8 mouse cellular contexts compared by ENCODE assay signal in the genomic region with DNA sequence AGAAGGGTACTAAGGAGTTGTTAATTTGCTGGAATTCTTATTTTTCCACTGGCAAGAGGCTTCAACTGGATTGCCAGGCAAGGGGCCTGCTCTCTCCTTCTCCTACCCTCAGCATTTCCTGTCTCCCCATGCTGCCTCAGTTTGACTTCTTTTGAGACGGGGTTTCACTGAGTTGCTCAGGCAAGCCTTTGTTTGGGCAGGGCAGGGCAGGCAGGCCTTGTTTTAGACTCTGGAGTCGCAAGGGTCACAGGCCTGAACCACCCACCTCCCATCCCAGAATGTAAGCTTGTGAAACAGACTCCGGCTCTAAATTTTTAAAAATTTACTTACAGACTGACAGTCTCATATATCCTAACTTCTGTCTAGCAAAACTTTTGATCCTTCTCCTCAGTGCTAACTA. TPM values are rescaled to one million over a fixed set of nuclear protein-coding genes. Genes with fewer than 3 reads are reported as not detected.
DNase-seq lines count a peak whose midpoint lies in the region; ATAC-seq and TF ChIP-seq lines count a peak whose summit lies in the region.

No protein-coding gene starts in this region.

- peaks cover 15% of the 10 kb centered on the region for H3K36me3 ChIP-seq in kidney, embryonic 14.5 days (ENCODE audit: control insufficient read depth, insufficient read depth, low read length)
- peaks cover 17% of the 10 kb centered on the region for H3K36me3 ChIP-seq in myocyte (ENCODE audit: control insufficient read depth, insufficient read depth)

- no peak overlapping the region for H3K4me3 ChIP-seq in kidney, embryonic 14.5 days (ENCODE audit: low read length)
- H3K4me3 ChIP-seq in brown adipose tissue, adult 24 weeks (ENCODE audit: insufficient read depth, low read depth, low read length), result no peak overlapping the region
- H3K4me3 ChIP-seq in myocyte, result peak overlapping the region; percentile 76

- H3K4me1 ChIP-seq in kidney, embryonic 14.5 days (ENCODE audit: control insufficient read depth, insufficient read depth, low read length), result peaks cover 21% of the 10 kb centered on the region; the same call in 1 of the 2 replicates
- H3K4me1 ChIP-seq in brown adipose tissue, adult 24 weeks (ENCODE audit: control insufficient read depth, insufficient read depth, insufficient read length, low read length), result peaks cover 15% of the 10 kb centered on the region; the same call in 1 of the 2 replicates

- no peaks in the 10 kb centered on the region for H3K9me3 ChIP-seq in kidney, embryonic 14.5 days (ENCODE audit: control insufficient read depth, low read length)

- H3K27ac ChIP-seq in kidney, embryonic 14.5 days (ENCODE audit: low read depth, low read length), result peak overlapping the region; percentile 99
- H3K27ac ChIP-seq in brown adipose tissue, adult 24 weeks (replicated peaks; ENCODE audit: low read depth, low read length), result peak overlapping the region; percentile 100

- no peak for DNase-seq in kidney, adult 8-10 months
- DNase-seq in induced T-regulatory cell, adult 2 months (ENCODE audit: low read depth), result peak; percentile 30
- DNase-seq in urinary bladder, postnatal 4 days (ENCODE audit: low spot score in 2 of 2), result no peak
- DNase-seq in lung, adult 18-20 months, result no peak

- ATAC-seq in kidney, embryonic 14.5 days (ENCODE audit: low FRiP score, low TSS enrichment), result no peak
- no peak for ATAC-seq in CD4-positive, CD25-positive, alpha-beta regulatory T cell, adult 4 months

- no peak overlapping the region for H3ac ChIP-seq in myocyte (ENCODE audit: control insufficient read depth, insufficient read length)

- no peak for TF ChIP-seq POLR2A in myocyte (IDR thresholded peaks at IDR 0.05; ENCODE audit: insufficient read length, low read depth)

- 37% methylated on average over 3 of the region's 3 CpGs for WGBS in kidney, embryonic 14.5 days

- peaks cover 21% of the 10 kb centered on the region for H3K79me2 ChIP-seq in myocyte (ENCODE audit: control insufficient read depth, insufficient read depth)

- no peaks in the 10 kb centered on the region for H3K27me3 ChIP-seq in kidney, embryonic 14.5 days (ENCODE audit: control insufficient read depth, insufficient read depth, low read length)
- H3K27me3 ChIP-seq in myocyte (ENCODE audit: control insufficient read depth, insufficient read depth, insufficient read length), result no peaks in the 10 kb centered on the region

- H3K4me2 ChIP-seq in kidney, embryonic 14.5 days (replicated peaks; ENCODE audit: low read depth, low read length), result peak overlapping the region; percentile 70; the same call in 1 of the 2 replicates
- peak overlapping the region; percentile 92 for H3K4me2 ChIP-seq in myocyte (ENCODE audit: low read depth)

- peak overlapping the region; percentile 83; the same call in 1 of the 2 replicates for H3K9ac ChIP-seq in kidney, embryonic 14.5 days (ENCODE audit: low read depth, low read length)

TF ChIP-seq in myocyte, 11 proteins besides CTCF, POLR2A, EP300 and RAD21:
- TF ChIP-seq REST (IDR thresholded peaks at IDR 0.05; ENCODE audit: insufficient read depth, insufficient read length) (no peak), TCF3 (IDR thresholded peaks at IDR 0.05; ENCODE audit: insufficient read length, low read depth) (no peak), MYOD1 (IDR thresholded peaks at IDR 0.05; ENCODE audit: control insufficient read depth in 1 of 3, insufficient read length in 2 of 3, low read depth in 2 of 3) (no peak), MYOG (IDR thresholded peaks at IDR 0.05; ENCODE audit: control insufficient read depth in 1 of 3, insufficient read depth in 1 of 3, insufficient read length in 2 of 3, low read depth in 2 of 3) (no peak), TCF12 (IDR thresholded peaks at IDR 0.05; ENCODE audit: insufficient read depth, poor library complexity, severe bottlenecking) (no peak), E2F4 (IDR thresholded peaks at IDR 0.05; ENCODE audit: insufficient read depth) (no peak), USF1 (IDR thresholded peaks at IDR 0.05; ENCODE audit: low read depth) (no peak), CEBPB (IDR thresholded peaks at IDR 0.05; ENCODE audit: insufficient read depth, poor library complexity, severe bottlenecking) (no peak), SRF (IDR thresholded peaks at IDR 0.05; ENCODE audit: control insufficient read depth, insufficient read length, low read depth) (no peak), POLR2AphosphoS2 (IDR thresholded peaks at IDR 0.05; ENCODE audit: insufficient read length, low read depth) (no peak), MAX (IDR thresholded peaks at IDR 0.05; ENCODE audit: low read depth) (no peak)

RNA-seq across cellular contexts. Expression of a gene that starts 1.7 kb away (rescaled TPM):
- polyA plus RNA-seq in kidney, embryonic 14.5 days (2014; fragmentation: Nextera tagmentation; extraction: Ambion mirVana), result 2,147 and 3,036 TPM in 2 replicates
- polyA plus RNA-seq in brown adipose tissue, adult 24 weeks (2012; ENCODE audit: insufficient read depth, insufficient read length, missing spikeins), result 688 and 2,704 TPM in 2 replicates
- polyA plus RNA-seq in myocyte (2012; fragmentation: generic; extraction: Trizol), result 797 TPM
- polyA plus RNA-seq in CD4-positive, CD25-positive, alpha-beta regulatory T cell, adult 4 months (2017; shearing (Covaris generic)), result 1,000 to 10,000 TPM; 3,203 to 3,707 TPM
